Mouse (Mus musculus) heart, postnatal 10 days (tissue): ENCODE measurements at regions not wholly inside any gene's neighbourhood (a gene's known extent, or its start where the extent isn't known, plus 50 kb on each side); places are given as distances from the start of the nearest gene placed in this dataset.
A peak's percentile ranks its signal among the peaks of the same experiment; 100 is the strongest.

Source experiments
- DNase-seq, 2 experiments: peaks; one replicate each; pipeline ENCODE4 v3.0.0; 2021
- intact Hi-C: fragments of 180-260 bp; cut with DNase I; formaldehyde crosslinking; loops from one replicate; pipeline ENCODE4 v1.15.1; 2025

GRCm38 (mm10) chr17:47317651-47318050, 51.0 kb upstream of the Mrps10 start:
- no peak for DNase-seq
- intact Hi-C loops: no loop called here

- DNase-seq: no peak
- intact Hi-C loops: no loop called here
Measured at GRCm38 (mm10) chr17:47313162-47313561, 55.5 kb upstream of the Mrps10 start.

GRCm38 (mm10) chr17:47311272-47311671, 57.4 kb upstream of the Mrps10 start:
- peak; percentile 25 to 36 for DNase-seq

GRCm38 (mm10) chr17:47306027-47306761, 62.5 kb upstream of the Mrps10 start:
- intact Hi-C loops: no loop called here
- DNase-seq: no peak

More at GRCm38 (mm10) chr17:47311272-47311671, 57.4 kb upstream of the Mrps10 start:
- intact Hi-C loops: no loop called here

GRCm38 (mm10) chr17:47304463-47305199, 64.1 kb upstream of the Mrps10 start:
- DNase-seq: peak; percentile 40 to 47
- intact Hi-C loops: no loop called here

- intact Hi-C loops: no loop called here
- no peak for DNase-seq
Measured at GRCm38 (mm10) chr17:47303600-47303999, 65.1 kb upstream of the Mrps10 start.

- no peak for DNase-seq
- intact Hi-C loops: no loop called here
Measured at GRCm38 (mm10) chr17:47298396-47298919, 70.2 kb upstream of the Mrps10 start.

GRCm38 (mm10) chr17:47297965-47298364, 70.7 kb upstream of the Mrps10 start:
- intact Hi-C loops: no loop called here
- peak in 1 of 2 experiments; percentile 37 for DNase-seq

GRCm38 (mm10) chr17:47296709-47297450, 71.8 kb upstream of the Mrps10 start:
- intact Hi-C loops: no loop called here

GRCm38 (mm10) chr17:47295315-47296011, 73.2 kb upstream of the Mrps10 start:
- peak; percentile 45 to 46 for DNase-seq
- intact Hi-C loops: no loop called here

More at GRCm38 (mm10) chr17:47296709-47297450, 71.8 kb upstream of the Mrps10 start:
- DNase-seq: no peak

- peak; percentile 75 to 79 for DNase-seq
- intact Hi-C loops: no loop called here
Measured at GRCm38 (mm10) chr17:47294091-47294534, 74.6 kb upstream of the Mrps10 start.

GRCm38 (mm10) chr17:47293178-47293577, 75.5 kb upstream of the Mrps10 start:
- intact Hi-C loops: no loop called here
- DNase-seq: no peak

GRCm38 (mm10) chr17:47291558-47291957, 77.1 kb upstream of the Mrps10 start:
- intact Hi-C loops: no loop called here
- DNase-seq: no peak

- intact Hi-C loops: no loop called here
- DNase-seq: no peak
Measured at GRCm38 (mm10) chr17:47285616-47286015, 83.1 kb upstream of the Mrps10 start.

- no peak for DNase-seq
- intact Hi-C loops: no loop called here
Measured at GRCm38 (mm10) chr17:47284236-47284635, 84.5 kb upstream of the Mrps10 start.

GRCm38 (mm10) chr17:47283158-47283557, 85.5 kb upstream of the Mrps10 start:
- intact Hi-C loops: no loop called here
- DNase-seq: peak in 1 of 2 experiments; percentile 18

- intact Hi-C loops: no loop called here
- peak in 1 of 2 experiments; percentile 21 for DNase-seq
Measured at GRCm38 (mm10) chr17:47282476-47282875, 86.2 kb upstream of the Mrps10 start.

- intact Hi-C loops: no loop called here
- DNase-seq: no peak
Measured at GRCm38 (mm10) chr17:47277890-47278289, 90.8 kb upstream of the Mrps10 start.

GRCm38 (mm10) chr17:47276639-47277038, 92.0 kb upstream of the Mrps10 start:
- no peak for DNase-seq
- intact Hi-C loops: no loop called here

GRCm38 (mm10) chr17:47275796-47276311, 92.8 kb upstream of the Mrps10 start:
- peak; percentile 14 to 19 for DNase-seq
- intact Hi-C loops: no loop called here
